Mouse (Mus musculus) myocyte (in vitro differentiated cells): ENCODE measurements around the gene Lrcol1. TPM values are rescaled to one million over a fixed set of nuclear protein-coding genes. Genes with fewer than 3 reads are reported as not detected.

Experiments
- H3K27me3 ChIP-seq: one replicate; pipeline ENCODE4 v1.6.1; 2011; ENCODE audit not compliant: control insufficient read depth, insufficient read depth, insufficient read length
- H3K36me3 ChIP-seq: one replicate; pipeline ENCODE4 v1.6.1; 2011; ENCODE audit not compliant: control insufficient read depth, insufficient read depth
- H3K4me2 ChIP-seq: one replicate; pipeline ENCODE4 v1.6.1; 2011; ENCODE audit warnings: low read depth, control low read depth
- H3K4me3 ChIP-seq: one replicate; pipeline ENCODE4 v1.5.1; 2011; ENCODE audit warnings: mild to moderate bottlenecking, control low read depth, moderate library complexity
- H3K79me2 ChIP-seq: one replicate; pipeline ENCODE4 v1.6.1; 2011; ENCODE audit not compliant: control insufficient read depth, insufficient read depth
- H3ac ChIP-seq: one replicate; pipeline ENCODE4 v1.6.1; 2011; ENCODE audit not compliant: control insufficient read depth, insufficient read length
- CEBPB ChIP-seq: IDR thresholded peaks from 2 replicates; pipeline ENCODE4 v1.6.1; 2011; ENCODE audit warnings: mild to moderate bottlenecking, moderate library complexity; ENCODE audit not compliant: poor library complexity, insufficient read depth, severe bottlenecking
- E2F4 ChIP-seq: IDR thresholded peaks from one replicate; pipeline ENCODE4 v1.6.1; 2011; ENCODE audit warnings: mild to moderate bottlenecking, control low read depth, moderate library complexity; ENCODE audit not compliant: insufficient read depth
- MAX ChIP-seq: IDR thresholded peaks from one replicate; pipeline ENCODE4 v1.6.1; 2011; ENCODE audit warnings: low read depth, mild to moderate bottlenecking, control low read depth
- MYOD1 ChIP-seq, 3 experiments: IDR thresholded peaks; one replicate each; pipeline ENCODE4 v1.6.1; 2011; ENCODE audit warnings: control low read depth in 2 of 3, low read depth in 2 of 3, mild to moderate bottlenecking in 2 of 3, moderate library complexity in 1 of 3; ENCODE audit not compliant: insufficient read length in 2 of 3, control insufficient read depth in 1 of 3
- MYOG ChIP-seq, 3 experiments: IDR thresholded peaks; one replicate each; pipeline ENCODE4 v1.6.1; 2011; ENCODE audit warnings: control low read depth in 2 of 3, low read depth in 2 of 3, mild to moderate bottlenecking in 2 of 3; ENCODE audit not compliant: insufficient read length in 2 of 3, control insufficient read depth in 1 of 3, insufficient read depth in 1 of 3
- POLR2A ChIP-seq: IDR thresholded peaks from one replicate; pipeline ENCODE4 v1.6.1; 2011; ENCODE audit warnings: low read depth, mild to moderate bottlenecking, control low read depth, moderate library complexity; ENCODE audit not compliant: insufficient read length
- POLR2AphosphoS2 ChIP-seq: IDR thresholded peaks from one replicate; pipeline ENCODE4 v1.6.1; 2011; ENCODE audit warnings: low read depth, control low read depth; ENCODE audit not compliant: insufficient read length
- REST ChIP-seq: IDR thresholded peaks from one replicate; pipeline ENCODE4 v1.6.1; 2011; ENCODE audit warnings: mild to moderate bottlenecking, control low read depth, moderate library complexity; ENCODE audit not compliant: insufficient read depth, insufficient read length
- SRF ChIP-seq: IDR thresholded peaks from one replicate; pipeline ENCODE4 v1.6.1; 2011; ENCODE audit warnings: low read depth; ENCODE audit not compliant: control insufficient read depth, insufficient read length
- TCF12 ChIP-seq: IDR thresholded peaks from one replicate; pipeline ENCODE4 v1.6.1; 2011; ENCODE audit warnings: mild to moderate bottlenecking, control low read depth; ENCODE audit not compliant: poor library complexity, insufficient read depth, severe bottlenecking
- TCF3 ChIP-seq: IDR thresholded peaks from one replicate; pipeline ENCODE4 v1.6.1; 2011; ENCODE audit warnings: low read depth, control low read depth; ENCODE audit not compliant: insufficient read length
- USF1 ChIP-seq: IDR thresholded peaks from one replicate; pipeline ENCODE4 v1.6.1; 2011; ENCODE audit warnings: low read depth, mild to moderate bottlenecking, control low read depth, moderate library complexity
- polyA plus RNA-seq: library from polyadenylated mRNA; unstranded; fragments of >200 nt; fragmentation: generic; extraction: Trizol; gene quantifications from one replicate; pipeline ENCODE4 v1.2.1, GENCODE M21; 2012; ENCODE audit warnings: missing spikeins

Lrcol1 gene
- polyA plus RNA-seq, 1 experiment: not detected

- Histone ChIP-seq H3K4me2 (no peak overlapping the region), H3K27me3 (no peaks in the 10 kb centered on the region), H3K36me3 (peaks cover 20% of the 10 kb centered on the region), H3K79me2 (no peaks in the 10 kb centered on the region), H3ac (no peak overlapping the region), H3K4me3 (no peak overlapping the region)
- TF ChIP-seq POLR2A (no peak), TCF3 (no peak), REST (no peak), E2F4 (no peak), MYOG (IDR thresholded peaks at IDR 0.05; ENCODE audit: control insufficient read depth in 1 of 3, insufficient read depth in 1 of 3, insufficient read length in 2 of 3, low read depth in 2 of 3) (no peak), MAX (no peak), SRF (no peak), USF1 (no peak)
Measured at GRCm38 (mm10) chr5:110330508-110330907, 14.0 kb upstream of the Lrcol1 start.

- Histone ChIP-seq H3K4me2 (no peak overlapping the region), H3K36me3 (peaks cover 5% of the 10 kb centered on the region), H3K4me3 (no peak overlapping the region), H3K27me3 (no peaks in the 10 kb centered on the region), H3ac (no peak overlapping the region), H3K79me2 (no peaks in the 10 kb centered on the region)
- TF ChIP-seq MYOD1 (IDR thresholded peaks at IDR 0.05; ENCODE audit: control insufficient read depth in 1 of 3, insufficient read length in 2 of 3, low read depth in 2 of 3): no peak
- no peak for TF ChIP-seq TCF3
- no peak for TF ChIP-seq E2F4
- TF ChIP-seq MYOG (IDR thresholded peaks at IDR 0.05; ENCODE audit: control insufficient read depth in 1 of 3, insufficient read depth in 1 of 3, insufficient read length in 2 of 3, low read depth in 2 of 3): no peak
- no peak for TF ChIP-seq POLR2AphosphoS2
- no peak for TF ChIP-seq REST
- TF ChIP-seq CEBPB: no peak
- TF ChIP-seq POLR2A: no peak
- TF ChIP-seq MAX: no peak
- no peak for TF ChIP-seq USF1
- TF ChIP-seq SRF: no peak
- TF ChIP-seq TCF12: no peak
Measured at GRCm38 (mm10) chr5:110338792-110339191, 5.7 kb upstream of the Lrcol1 start.

GRCm38 (mm10) chr5:110342648-110343284 lies 1.8 kb upstream of the Lrcol1 start, which contains the start of gene P2rx2:
P2rx2 (minus strand) TSS chr5:110343212.
- Histone ChIP-seq H3ac (no peak within 1 kb of the TSS), H3K79me2 (no peaks in the 10 kb centered on the region), H3K4me2 (peak within 1 kb of the TSS; percentile 48), H3K4me3 (no peak within 1 kb of the TSS), H3K36me3 (no peaks in the 10 kb centered on the region), H3K27me3 (no peaks in the 10 kb centered on the region)
- TF ChIP-seq REST (no peak), MYOD1 (IDR thresholded peaks at IDR 0.05; ENCODE audit: control insufficient read depth in 1 of 3, insufficient read length in 2 of 3, low read depth in 2 of 3) (no peak), POLR2AphosphoS2 (no peak), MAX (no peak), TCF3 (no peak)

GRCm38 (mm10) chr5:110345553-110345952 lies 1.0 kb downstream of the Lrcol1 start:
- Histone ChIP-seq H3ac (no peak overlapping the region), H3K4me3 (no peak overlapping the region), H3K4me2 (no peak overlapping the region), H3K36me3 (no peaks in the 10 kb centered on the region), H3K27me3 (no peaks in the 10 kb centered on the region), H3K79me2 (no peaks in the 10 kb centered on the region)
- TF ChIP-seq REST (no peak), MYOD1 (IDR thresholded peaks at IDR 0.05; ENCODE audit: control insufficient read depth in 1 of 3, insufficient read length in 2 of 3, low read depth in 2 of 3) (no peak), CEBPB (no peak), E2F4 (no peak), MAX (no peak), POLR2A (no peak), SRF (no peak), USF1 (no peak), MYOG (IDR thresholded peaks at IDR 0.05; ENCODE audit: control insufficient read depth in 1 of 3, insufficient read depth in 1 of 3, insufficient read length in 2 of 3, low read depth in 2 of 3) (no peak), TCF3 (no peak), POLR2AphosphoS2 (no peak), TCF12 (no peak)

GRCm38 (mm10) chr5:110347006-110347405 lies 2.5 kb downstream of the Lrcol1 start:
- no peak for TF ChIP-seq POLR2AphosphoS2
- no peaks in the 10 kb centered on the region for H3K27me3 ChIP-seq

GRCm38 (mm10) chr5:110354716-110355115 lies 10.2 kb downstream of the Lrcol1 start:
- Histone ChIP-seq H3K79me2 (no peaks in the 10 kb centered on the region), H3ac (no peak overlapping the region), H3K36me3 (no peaks in the 10 kb centered on the region), H3K27me3 (peaks cover 21% of the 10 kb centered on the region), H3K4me3 (no peak overlapping the region), H3K4me2 (no peak overlapping the region)
- TF ChIP-seq REST: no peak
- TF ChIP-seq CEBPB: no peak
- no peak for TF ChIP-seq POLR2AphosphoS2
- TF ChIP-seq SRF: no peak
- no peak for TF ChIP-seq TCF12
- no peak for TF ChIP-seq MAX
- no peak for TF ChIP-seq MYOG (IDR thresholded peaks at IDR 0.05; ENCODE audit: control insufficient read depth in 1 of 3, insufficient read depth in 1 of 3, insufficient read length in 2 of 3, low read depth in 2 of 3)
- no peak for TF ChIP-seq POLR2A
- no peak for TF ChIP-seq TCF3

More at GRCm38 (mm10) chr5:110347006-110347405, 2.5 kb downstream of the Lrcol1 start:
- no peak overlapping the region for H3ac ChIP-seq
- no peak overlapping the region for H3K4me2 ChIP-seq
- no peaks in the 10 kb centered on the region for H3K36me3 ChIP-seq
- no peak overlapping the region for H3K4me3 ChIP-seq
- H3K79me2 ChIP-seq: no peaks in the 10 kb centered on the region
